Mouse (Mus musculus): ENCODE measurements around the gene Morn2. TPM values are rescaled to one million over a fixed set of nuclear protein-coding genes. Genes with fewer than 3 reads are reported as not detected.
"Not testable (repeated sequence)": the region's sequence is repeated elsewhere in the genome, so short reads cannot be mapped to it uniquely, and the experiment has no call there.

The Morn2 gene
- total and polyA plus RNA-seq, 2 experiments from 2014 or later, result 3.9 to 20.4 TPM

GRCm38 (mm10) chr17:80255208-80255607 lies 34.8 kb upstream of the Morn2 start:
- DNase-seq (ENCODE audit: low spot score) (peak; percentile 90), ATAC-seq (ENCODE audit: insufficient read depth, low read depth) (peak; percentile 94)
- H3K27me3 ChIP-seq (ENCODE audit: control insufficient read depth, insufficient read depth, low read length), result no peaks in the 10 kb centered on the region
- peaks cover 4% of the 10 kb centered on the region for H3K4me1 ChIP-seq (ENCODE audit: control insufficient read depth, insufficient read depth)
- no peak overlapping the region for H3K9ac ChIP-seq (replicated peaks; ENCODE audit: low read depth, low read length)
- WGBS, result 7% methylated on average over 13 of the region's 13 CpGs
- H3K36me3 ChIP-seq (replicated peaks; ENCODE audit: control insufficient read depth, insufficient read depth, low read length), result peaks cover 64% of the 10 kb centered on the region
- no peaks in the 10 kb centered on the region for H3K9me3 ChIP-seq (replicated peaks; ENCODE audit: control insufficient read depth, low read length)
- no peak overlapping the region for H3K4me3 ChIP-seq (ENCODE audit: low read depth, low read length)
- H3K4me2 ChIP-seq (ENCODE audit: low read depth, low read length), result peak overlapping the region; percentile 40
- H3K27ac ChIP-seq (ENCODE audit: low read depth), result peak overlapping the region; percentile 82
- TF ChIP-seq CTCF (IDR thresholded peaks at IDR 0.05; ENCODE audit: low read depth) (no peak), EP300 (IDR thresholded peaks at IDR 0.05; ENCODE audit: low read depth) (peak; percentile 66; the same call in 1 of the 2 replicates)

GRCm38 (mm10) chr17:80267065-80267464 lies 22.9 kb upstream of the Morn2 start:
- no peak overlapping the region for H3K9ac ChIP-seq (replicated peaks; ENCODE audit: low read depth, low read length)
- peaks cover 75% of the 10 kb centered on the region for H3K36me3 ChIP-seq (replicated peaks; ENCODE audit: control insufficient read depth, insufficient read depth, low read length)

GRCm38 (mm10) chr17:80268151-80268550 lies 21.9 kb upstream of the Morn2 start:
- 94% methylated on average over 3 of the region's 3 CpGs for WGBS
- DNase-seq (ENCODE audit: low spot score), result no peak
- Histone ChIP-seq H3K4me3 (ENCODE audit: low read depth, low read length) (no peak overlapping the region), H3K4me2 (ENCODE audit: low read depth, low read length) (no peak overlapping the region), H3K36me3 (replicated peaks; ENCODE audit: control insufficient read depth, insufficient read depth, low read length) (peaks cover 76% of the 10 kb centered on the region), H3K9me3 (replicated peaks; ENCODE audit: control insufficient read depth, low read length) (no peaks in the 10 kb centered on the region), H3K4me1 (ENCODE audit: control insufficient read depth, insufficient read depth) (no peaks in the 10 kb centered on the region), H3K9ac (replicated peaks; ENCODE audit: low read depth, low read length) (no peak overlapping the region), H3K27ac (ENCODE audit: low read depth) (no peak overlapping the region), H3K27me3 (ENCODE audit: control insufficient read depth, insufficient read depth, low read length) (no peaks in the 10 kb centered on the region)
- TF ChIP-seq CTCF (IDR thresholded peaks at IDR 0.05; ENCODE audit: low read depth), result no peak
- no peak for TF ChIP-seq EP300 (IDR thresholded peaks at IDR 0.05; ENCODE audit: low read depth)
- ATAC-seq (ENCODE audit: insufficient read depth, low read depth), result no peak

More at GRCm38 (mm10) chr17:80267065-80267464, 22.9 kb upstream of the Morn2 start:
- DNase-seq (ENCODE audit: low spot score) (no peak), ATAC-seq (ENCODE audit: insufficient read depth, low read depth) (no peak)
- no peak overlapping the region for H3K4me2 ChIP-seq (ENCODE audit: low read depth, low read length)
- no peaks in the 10 kb centered on the region for H3K27me3 ChIP-seq (ENCODE audit: control insufficient read depth, insufficient read depth, low read length)
- H3K27ac ChIP-seq (ENCODE audit: low read depth), result no peak overlapping the region
- H3K4me3 ChIP-seq (ENCODE audit: low read depth, low read length), result no peak overlapping the region
- H3K9me3 ChIP-seq (replicated peaks; ENCODE audit: control insufficient read depth, low read length), result no peaks in the 10 kb centered on the region
- 89% methylated on average over 4 of the region's 4 CpGs for WGBS
- TF ChIP-seq EP300 (IDR thresholded peaks at IDR 0.05; ENCODE audit: low read depth) (no peak), CTCF (IDR thresholded peaks at IDR 0.05; ENCODE audit: low read depth) (no peak)
- no peaks in the 10 kb centered on the region for H3K4me1 ChIP-seq (ENCODE audit: control insufficient read depth, insufficient read depth)

GRCm38 (mm10) chr17:80270622-80271021 lies 19.4 kb upstream of the Morn2 start:
- H3K27me3 ChIP-seq (ENCODE audit: control insufficient read depth, insufficient read depth, low read length); H3K9ac ChIP-seq (replicated peaks; ENCODE audit: low read depth, low read length); H3K9me3 ChIP-seq (replicated peaks; ENCODE audit: control insufficient read depth, low read length); ATAC-seq (ENCODE audit: insufficient read depth, low read depth); H3K4me2 ChIP-seq (ENCODE audit: low read depth, low read length); H3K27ac ChIP-seq (ENCODE audit: low read depth); DNase-seq (ENCODE audit: low spot score); H3K4me3 ChIP-seq (ENCODE audit: low read depth, low read length); H3K4me1 ChIP-seq (ENCODE audit: control insufficient read depth, insufficient read depth): not testable (repeated sequence)
- 92% methylated on average over 7 of the region's 7 CpGs for WGBS
- peaks cover 72% of the 10 kb centered on the region for H3K36me3 ChIP-seq (replicated peaks; ENCODE audit: control insufficient read depth, insufficient read depth, low read length)

GRCm38 (mm10) chr17:80278255-80278654 lies 11.7 kb upstream of the Morn2 start:
- peaks cover 59% of the 10 kb centered on the region for H3K36me3 ChIP-seq (replicated peaks; ENCODE audit: control insufficient read depth, insufficient read depth, low read length)
- ATAC-seq (ENCODE audit: insufficient read depth, low read depth) (no peak), DNase-seq (ENCODE audit: low spot score) (no peak)
- H3K27me3 ChIP-seq (ENCODE audit: control insufficient read depth, insufficient read depth, low read length), result no peaks in the 10 kb centered on the region
- 45% methylated on average over 4 of the region's 4 CpGs for WGBS
- no peak for TF ChIP-seq EP300 (IDR thresholded peaks at IDR 0.05; ENCODE audit: low read depth)
- TF ChIP-seq CTCF (IDR thresholded peaks at IDR 0.05; ENCODE audit: low read depth), result no peak
- H3K4me1 ChIP-seq (ENCODE audit: control insufficient read depth, insufficient read depth), result no peaks in the 10 kb centered on the region
- H3K9ac ChIP-seq (replicated peaks; ENCODE audit: low read depth, low read length), result no peak overlapping the region
- H3K9me3 ChIP-seq (replicated peaks; ENCODE audit: control insufficient read depth, low read length), result no peaks in the 10 kb centered on the region
- H3K4me2 ChIP-seq (ENCODE audit: low read depth, low read length), result no peak overlapping the region
- no peak overlapping the region for H3K4me3 ChIP-seq (ENCODE audit: low read depth, low read length)
- H3K27ac ChIP-seq (ENCODE audit: low read depth), result no peak overlapping the region

- Histone ChIP-seq H3K4me1 (ENCODE audit: control insufficient read depth, insufficient read depth) (no peaks in the 10 kb centered on the region), H3K9me3 (replicated peaks; ENCODE audit: control insufficient read depth, low read length) (no peaks in the 10 kb centered on the region), H3K4me2 (ENCODE audit: low read depth, low read length) (no peak overlapping the region), H3K27ac (ENCODE audit: low read depth) (no peak overlapping the region), H3K9ac (replicated peaks; ENCODE audit: low read depth, low read length) (no peak overlapping the region), H3K36me3 (replicated peaks; ENCODE audit: control insufficient read depth, insufficient read depth, low read length) (peaks cover 50% of the 10 kb centered on the region), H3K27me3 (ENCODE audit: control insufficient read depth, insufficient read depth, low read length) (no peaks in the 10 kb centered on the region), H3K4me3 (ENCODE audit: low read depth, low read length) (no peak overlapping the region)
- DNase-seq (ENCODE audit: low spot score) (no peak), ATAC-seq (ENCODE audit: insufficient read depth, low read depth) (no peak)
- TF ChIP-seq EP300 (IDR thresholded peaks at IDR 0.05; ENCODE audit: low read depth) (no peak), CTCF (IDR thresholded peaks at IDR 0.05; ENCODE audit: low read depth) (no peak)
- 92% methylated on average over 8 of the region's 8 CpGs for WGBS
These were observed 10.5 kb upstream of the Morn2 start for GRCm38 (mm10) chr17:80279340-80280070.
